Mouse (Mus musculus) midbrain, postnatal 0 days (tissue): Measurements from ENCODE around the gene Mark4. TPM values are rescaled to one million over a fixed set of nuclear protein-coding genes. Genes with fewer than 3 reads are reported as not detected.

ENCODE experiments used
- ATAC-seq: fragments of 200-750 bp; cut with Nextera tagmentation; 2 replicates; pipeline ENCODE4 v1.8.0; 2017; ENCODE audit warnings: moderate number of reproducible peaks, mild to moderate bottlenecking, moderate TSS enrichment, moderate library complexity; ENCODE audit not compliant: low FRiP score
- DNase-seq: peaks from one replicate; pipeline ENCODE4 v3.0.0-alpha.2; 2015; ENCODE audit warnings: low spot score
- H3K27ac ChIP-seq: fragments of 300-500 bp; sonication (generic); 2 replicates; pipeline ENCODE4 v1.5.1; 2014; ENCODE audit warnings: low read depth, mild to moderate bottlenecking, low read length, mixed read lengths
- H3K27me3 ChIP-seq: fragments of 300-500 bp; sonication (generic); 2 replicates; pipeline ENCODE4 v1.6.1; 2014; ENCODE audit warnings: low read length, control low read depth, mixed read lengths; ENCODE audit not compliant: insufficient read depth
- H3K36me3 ChIP-seq: fragments of 300-500 bp; sonication (generic); 2 replicates; pipeline ENCODE4 v1.6.1; 2014; ENCODE audit warnings: low read length, control low read depth, mixed read lengths; ENCODE audit not compliant: insufficient read depth
- H3K4me1 ChIP-seq: fragments of 300-500 bp; sonication (generic); 2 replicates; pipeline ENCODE4 v1.6.1; 2014; ENCODE audit warnings: mild to moderate bottlenecking, control low read depth, antibody characterized with exemption, low read length, mixed read lengths; ENCODE audit not compliant: insufficient read depth
- H3K4me2 ChIP-seq: fragments of 300-500 bp; sonication (generic); 2 replicates; pipeline ENCODE4 v1.6.1; 2014; ENCODE audit warnings: low read depth, mild to moderate bottlenecking, low read length, mixed read lengths; ENCODE audit not compliant: poor library complexity, severe bottlenecking
- H3K4me3 ChIP-seq: fragments of 300-500 bp; sonication (generic); 2 replicates; pipeline ENCODE4 v1.5.1; 2014; ENCODE audit warnings: low read depth, mild to moderate bottlenecking, low read length, moderate library complexity
- H3K9ac ChIP-seq: fragments of 300-500 bp; sonication (generic); replicated peaks from 2 replicates; pipeline ENCODE4 v1.6.1; 2014; ENCODE audit warnings: mild to moderate bottlenecking, low read length, moderate library complexity, mixed read lengths; ENCODE audit not compliant: poor library complexity, severe bottlenecking
- H3K9me3 ChIP-seq: fragments of 300-500 bp; sonication (generic); 2 replicates; pipeline ENCODE4 v1.6.1; 2016; ENCODE audit warnings: low read length, control low read depth
- CTCF ChIP-seq: IDR thresholded peaks from 2 replicates; pipeline ENCODE4 v1.5.1; 2016; ENCODE audit warnings: antibody characterized with exemption, mild to moderate bottlenecking
- WGBS: fragments of 180-500 bp; shearing (Covaris S2); extraction: QIAGEN DNeasy Blood & Tissue Kit; methylation state at CpG from one replicate; pipeline ENCODE4 v1.1.7; 2014; 5-methylcytosine and 5-hydroxymethylcytosine counted together
- microRNA counts: library from miRNA; unstranded; fragments of <30 nt; microRNA quantifications from one replicate; lab custom pipeline; 2015
- microRNA-seq: library from miRNA; unstranded; fragments of <30 nt; microRNA quantifications from one replicate; pipeline ENCODE4, GENCODE M21; 2016; ENCODE audit warnings: borderline number of aligned reads
- polyA plus RNA-seq: library from polyadenylated mRNA; unstranded; fragments of >200 nt; fragmentation: Nextera tagmentation; extraction: Ambion mirVana; gene quantifications from 2 replicates; pipeline ENCODE4 v1.2.1, GENCODE M21; 2015
- total RNA-seq: library from RNA; depleted of rRNA; stranded (reverse); fragments of >200 nt; gene quantifications from 2 replicates; pipeline ENCODE4 v1.2.3, GENCODE M21; 2014; rRNA removed

Gene Mark4
- total and polyA plus RNA-seq, 2 experiments from 2014 or later: 17.0 to 68.9 TPM

DNA sequence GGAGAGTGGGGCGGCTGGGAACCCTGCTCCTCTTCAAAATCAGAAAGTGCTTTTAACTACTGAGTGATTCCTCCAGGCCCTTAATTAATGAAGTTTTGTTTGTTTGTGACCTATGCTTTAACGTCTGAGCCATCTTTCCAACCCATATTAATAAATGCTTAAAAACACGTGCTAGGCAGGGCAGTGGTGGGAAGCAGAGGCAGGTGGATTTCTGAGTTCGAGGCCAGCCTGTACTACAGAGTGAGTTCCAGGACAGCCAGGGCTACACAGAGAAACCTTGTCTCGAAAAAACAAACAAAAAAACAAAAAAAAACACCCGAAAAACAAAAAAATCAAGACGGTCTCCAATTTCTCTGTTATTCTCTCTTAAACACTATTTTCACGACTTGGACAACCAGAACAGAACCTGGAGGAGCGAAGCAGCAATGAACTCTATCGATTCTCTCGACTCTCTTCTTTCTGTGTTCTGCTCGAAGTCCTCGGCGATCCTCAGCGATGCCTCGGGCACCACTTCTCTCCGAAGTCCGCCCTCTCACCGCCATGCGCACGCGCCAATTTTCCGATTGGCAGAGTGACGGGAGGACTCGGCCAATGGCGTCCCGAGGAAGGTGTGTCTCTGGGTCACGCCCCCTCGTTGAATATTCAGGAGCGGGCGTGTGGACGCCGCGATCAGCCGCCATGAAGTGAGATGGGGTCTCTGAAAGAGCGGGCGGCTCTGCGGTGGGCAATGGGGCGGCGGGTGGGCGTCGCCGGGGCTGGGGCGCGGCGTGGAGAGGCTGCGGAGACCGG, 77.0 kb downstream of the Mark4 start, which contains the start of gene Ercc2:
Gene Ercc2 (plus strand): TSS at position 634 of the 789 bp plus-strand sequence.
- peak within 1 kb of the TSS; percentile 74 for H3K9ac ChIP-seq
- peaks cover 23% of the 10 kb centered on the region for H3K36me3 ChIP-seq
- peak within 1 kb of the TSS; percentile 93 for H3K4me3 ChIP-seq
- no peaks in the 10 kb centered on the region for H3K9me3 ChIP-seq
- H3K27me3 ChIP-seq: no peaks in the 10 kb centered on the region
- peaks cover 8% of the 10 kb centered on the region; the same call in 1 of the 2 replicates for H3K4me1 ChIP-seq
- ATAC-seq (peak; percentile 95), DNase-seq (peak; percentile 99)
- no peak; the same call in 1 of the 2 replicates for TF ChIP-seq CTCF
- peak within 1 kb of the TSS; percentile 69 for H3K27ac ChIP-seq
- WGBS: 8% methylated on average over 38 of the region's 48 CpGs
- peak within 1 kb of the TSS; percentile 76 for H3K4me2 ChIP-seq

DNA sequence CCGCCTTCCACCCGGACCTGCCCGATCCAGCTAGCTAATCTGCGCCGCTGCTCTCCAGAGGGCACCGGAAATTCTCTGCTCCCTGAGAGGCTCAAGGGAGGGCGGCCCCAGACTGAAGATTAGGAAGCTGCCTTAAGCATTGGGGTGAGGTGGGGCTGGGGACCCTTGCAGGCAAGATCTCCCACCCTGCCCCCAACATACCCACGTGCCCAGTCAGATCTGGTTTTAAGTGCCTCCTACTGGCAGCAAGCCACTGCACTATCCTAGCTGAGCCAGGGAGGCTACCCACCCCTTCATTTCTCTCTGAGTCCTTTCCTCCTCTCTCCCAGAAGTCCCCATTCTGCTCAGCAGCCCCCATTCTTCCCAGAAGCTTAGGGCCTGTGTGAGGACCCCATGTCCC, 80.6 kb downstream of the Mark4 start:
- H3K9ac ChIP-seq: no peak overlapping the region
- H3K4me1 ChIP-seq: 0 out of 2 replicates have a peak, but pooled peaks cover 3% of the 10 kb centered on the region
- TF ChIP-seq CTCF: no peak
- H3K36me3 ChIP-seq: 0 out of 2 replicates have a peak, but pooled peaks cover 2% of the 10 kb centered on the region
- 72% methylated on average over 8 of the region's 8 CpGs for WGBS
- no peaks in the 10 kb centered on the region for H3K9me3 ChIP-seq
- H3K27me3 ChIP-seq: no peaks in the 10 kb centered on the region
- no peak overlapping the region for H3K4me3 ChIP-seq
- DNase-seq: no peak
- no peak overlapping the region for H3K4me2 ChIP-seq
- no peak overlapping the region for H3K27ac ChIP-seq
- no peak for ATAC-seq

GRCm38 (mm10) chr7:19376019-19376418, 82.6 kb downstream of the Mark4 start:
- H3K36me3 ChIP-seq: 0 out of 2 replicates have a peak, but pooled peaks cover 2% of the 10 kb centered on the region
- WGBS: 84% methylated on average over 4 of the region's 4 CpGs
- H3K4me2 ChIP-seq: no peak overlapping the region
- H3K4me3 ChIP-seq: no peak overlapping the region
- no peaks in the 10 kb centered on the region for H3K4me1 ChIP-seq
- H3K27me3 ChIP-seq: no peaks in the 10 kb centered on the region
- DNase-seq: no peak
- ATAC-seq: no peak
- no peak for TF ChIP-seq CTCF
- no peak overlapping the region for H3K9ac ChIP-seq
- H3K27ac ChIP-seq: no peak overlapping the region
- H3K9me3 ChIP-seq: no peaks in the 10 kb centered on the region

DNA sequence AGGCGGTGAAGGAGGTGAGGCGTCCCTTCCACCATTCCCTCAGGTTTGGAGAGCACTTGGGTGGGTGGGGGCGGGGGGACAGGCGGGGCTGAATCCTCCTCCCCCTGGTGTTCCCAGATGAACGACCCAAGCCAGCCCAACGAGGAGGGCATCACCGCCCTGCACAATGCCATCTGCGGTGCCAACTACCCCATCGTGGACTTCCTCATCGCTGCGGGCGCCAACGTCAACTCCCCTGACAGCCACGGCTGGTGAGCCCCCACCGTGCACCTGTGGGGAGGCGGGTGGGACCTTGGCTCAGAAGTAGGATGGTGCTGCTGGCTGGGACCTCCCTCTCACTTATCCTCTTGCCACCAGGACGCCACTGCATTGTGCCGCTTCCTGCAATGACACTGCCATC, 83.3 kb downstream of the Mark4 start:
- Histone ChIP-seq H3K9me3 (no peaks in the 10 kb centered on the region), H3K27me3 (no peaks in the 10 kb centered on the region), H3K4me3 (no peak overlapping the region), H3K27ac (no peak overlapping the region), H3K4me1 (no peaks in the 10 kb centered on the region), H3K36me3 (0 out of 2 replicates have a peak, but pooled peaks cover 2% of the 10 kb centered on the region), H3K9ac (no peak overlapping the region), H3K4me2 (no peak overlapping the region)
- DNase-seq (no peak), ATAC-seq (no peak)
- WGBS: 80% methylated on average over 16 of the region's 18 CpGs
- no peak for TF ChIP-seq CTCF

MicroRNA genes within 50 kb of the gene (microRNA counts, 519-probe panel; counts per million panel counts)
- microRNA mmu-miR-343 (lab: Ali Mortazavi, UCI): 528 counts per million, percentile 58 among the panel's probes with 10 or more counts

Small RNA genes within 50 kb of the gene (microRNA-seq; reads per million reads assigned to microRNA genes)
- not detected for gene Mir343

Other genes starting within 250 kb of the Mark4 start
- 3.1 and 4.7 TPM in 2 replicates for gene Gpr4, start 246.3 kb downstream of the Mark4 start, total RNA-seq
- 6.1 and 6.2 TPM in 2 replicates for gene Gpr4, start 246.3 kb downstream of the Mark4 start, polyA plus RNA-seq
- 34.8 and 40.1 TPM in 2 replicates for gene Opa3, start 230.5 kb downstream of the Mark4 start, total RNA-seq
- gene Opa3, start 230.5 kb downstream of the Mark4 start, polyA plus RNA-seq: 33.4 and 33.9 TPM in 2 replicates
- gene Vasp, start 187.0 kb downstream of the Mark4 start, total RNA-seq: 50.9 and 56.9 TPM in 2 replicates
- 31.4 and 32.3 TPM in 2 replicates for gene Vasp, start 187.0 kb downstream of the Mark4 start, polyA plus RNA-seq
- gene Ppm1n, start 178.8 kb downstream of the Mark4 start, total RNA-seq: 1.8 and 2.2 TPM in 2 replicates
- 1.2 and 1.4 TPM in 2 replicates for gene Ppm1n, start 178.8 kb downstream of the Mark4 start, polyA plus RNA-seq
- gene Rtn2, start 176.2 kb downstream of the Mark4 start, total RNA-seq: 160 and 172 TPM in 2 replicates
- 104 and 107 TPM in 2 replicates for gene Rtn2, start 176.2 kb downstream of the Mark4 start, polyA plus RNA-seq
- 0.38 and 0.66 TPM in 2 replicates for gene Fosb, start 148.8 kb downstream of the Mark4 start, total RNA-seq
- gene Fosb, start 148.8 kb downstream of the Mark4 start, polyA plus RNA-seq: 0.10 and 0.11 TPM in 2 replicates
- 50.3 and 71.4 TPM in 2 replicates for gene Ercc1, start 114.0 kb downstream of the Mark4 start, total RNA-seq
- 67.7 and 71.0 TPM in 2 replicates for gene Ercc1, start 114.0 kb downstream of the Mark4 start, polyA plus RNA-seq
- gene Cd3eap, start 99.3 kb downstream of the Mark4 start, total RNA-seq: 8.7 and 14.0 TPM in 2 replicates
- 21.5 and 21.6 TPM in 2 replicates for gene Cd3eap, start 99.3 kb downstream of the Mark4 start, polyA plus RNA-seq
- gene Ppp1r13l, start 99.1 kb downstream of the Mark4 start, total RNA-seq: 0.52 and 1.0 TPM in 2 replicates
- 1.5 and 2.0 TPM in 2 replicates for gene Ppp1r13l, start 99.1 kb downstream of the Mark4 start, polyA plus RNA-seq
- gene Ercc2, start 76.8 kb downstream of the Mark4 start, total RNA-seq: 63.0 and 68.3 TPM in 2 replicates
- gene Ercc2, start 76.8 kb downstream of the Mark4 start, polyA plus RNA-seq: 22.9 and 26.6 TPM in 2 replicates
- 1.2 and 1.9 TPM in 2 replicates for gene Klc3, start 54.7 kb downstream of the Mark4 start, total RNA-seq
- gene Klc3, start 54.7 kb downstream of the Mark4 start, polyA plus RNA-seq: 1.2 and 1.4 TPM in 2 replicates
- 0.38 and 8.2 TPM in 2 replicates for gene Ckm, start 54.0 kb downstream of the Mark4 start, total RNA-seq
- 0.21 and 0.25 TPM in 2 replicates for gene Ckm, start 54.0 kb downstream of the Mark4 start, polyA plus RNA-seq
- 0.28 and 0.49 TPM in 2 replicates for gene Exoc3l2, start 4.5 kb upstream of the Mark4 start, total RNA-seq
- 1.5 and 1.6 TPM in 2 replicates for gene Exoc3l2, start 4.5 kb upstream of the Mark4 start, polyA plus RNA-seq
- gene Bloc1s3, start 49.5 kb upstream of the Mark4 start, total RNA-seq: 17.8 and 21.4 TPM in 2 replicates
- 3.9 and 4.2 TPM in 2 replicates for gene Bloc1s3, start 49.5 kb upstream of the Mark4 start, polyA plus RNA-seq
- gene Trappc6a, start 49.6 kb upstream of the Mark4 start, total RNA-seq: 14.9 and 23.9 TPM in 2 replicates
- gene Trappc6a, start 49.6 kb upstream of the Mark4 start, polyA plus RNA-seq: 32.2 and 32.6 TPM in 2 replicates
- 2.3 TPM in 2 replicates for gene Nkpd1, start 59.0 kb upstream of the Mark4 start, total RNA-seq
- gene Nkpd1, start 59.0 kb upstream of the Mark4 start, polyA plus RNA-seq: 1.6 and 1.8 TPM in 2 replicates
- 114 and 127 TPM in 2 replicates for gene Ppp1r37, start 104.3 kb upstream of the Mark4 start, total RNA-seq
- gene Ppp1r37, start 104.3 kb upstream of the Mark4 start, polyA plus RNA-seq: 27.8 and 28.1 TPM in 2 replicates
- gene Zfp296, start 118.5 kb upstream of the Mark4 start, total RNA-seq: 0.33 and 1.2 TPM in 2 replicates
- gene Zfp296, start 118.5 kb upstream of the Mark4 start, polyA plus RNA-seq: 0.11 TPM in 1 of 2 replicates, not detected in the other
- 58.1 and 70.9 TPM in 2 replicates for gene Gemin7, start 118.8 kb upstream of the Mark4 start, total RNA-seq
- gene Gemin7, start 118.8 kb upstream of the Mark4 start, polyA plus RNA-seq: 158 and 181 TPM in 2 replicates
- 74.4 and 97.4 TPM in 2 replicates for gene Clasrp, start 145.7 kb upstream of the Mark4 start, total RNA-seq
- gene Clasrp, start 145.7 kb upstream of the Mark4 start, polyA plus RNA-seq: 70.3 and 74.7 TPM in 2 replicates
- 5.6 and 7.3 TPM in 2 replicates for gene Relb, start 170.6 kb upstream of the Mark4 start, total RNA-seq
- 5.6 and 6.2 TPM in 2 replicates for gene Relb, start 170.6 kb upstream of the Mark4 start, polyA plus RNA-seq
- gene Clptm1, start 206.2 kb upstream of the Mark4 start, total RNA-seq: 149 and 152 TPM in 2 replicates
- gene Clptm1, start 206.2 kb upstream of the Mark4 start, polyA plus RNA-seq: 140 and 149 TPM in 2 replicates
- 1.7 TPM in 1 of 2 replicates, not detected in the other for gene Apoc2, start 219.1 kb upstream of the Mark4 start, total RNA-seq
- 0.30 and 0.32 TPM in 2 replicates for gene Apoc2, start 219.1 kb upstream of the Mark4 start, polyA plus RNA-seq
- gene Gm44805, start 222.6 kb upstream of the Mark4 start, total RNA-seq: not detected in 2 replicates
- gene Gm44805, start 222.6 kb upstream of the Mark4 start, polyA plus RNA-seq: not detected in 2 replicates
- not detected in 2 replicates for gene Apoc4, start 222.7 kb upstream of the Mark4 start, total RNA-seq
- not detected in 2 replicates for gene Apoc4, start 222.7 kb upstream of the Mark4 start, polyA plus RNA-seq
- gene Apoc1, start 233.8 kb upstream of the Mark4 start, total RNA-seq: 3.6 and 5.1 TPM in 2 replicates
- gene Apoc1, start 233.8 kb upstream of the Mark4 start, polyA plus RNA-seq: 7.9 and 9.0 TPM in 2 replicates
- 1,618 and 2,613 TPM in 2 replicates for gene Apoe, start 240.4 kb upstream of the Mark4 start, total RNA-seq
- 2,139 and 2,488 TPM in 2 replicates for gene Apoe, start 240.4 kb upstream of the Mark4 start, polyA plus RNA-seq